ENCODE assay signal across 17 mouse cellular contexts in genomic region chr1:93577861-93578260, GRCm38 (mm10).
DNase-seq lines count a peak whose midpoint lies in the region; ATAC-seq and TF ChIP-seq lines count a peak whose summit lies in the region.
"Had no signal": no experiment of that assay in that cellular context is flagged by ENCODE, and none has a peak within 500 bp of the region (broad histone marks: within the 10 kb centered on the region; RNA-seq: fewer than 3 reads in every experiment).

No protein-coding gene starts in this region.

- H3K4me1 ChIP-seq in cortical plate, adult 2 months (ENCODE audit: control insufficient read depth, insufficient read depth, low read length), result peaks cover 4% of the 10 kb centered on the region
- no peaks in the 10 kb centered on the region for H3K4me1 ChIP-seq in kidney, embryonic 14.5 days (ENCODE audit: control insufficient read depth, insufficient read depth, low read length)
- H3K4me1 ChIP-seq: hindbrain, embryonic 15.5 days; limb, embryonic 12.5 days; liver, embryonic 13.5 days had no signal

- no peak for TF ChIP-seq POLR2A in cortical plate, adult 2 months (IDR thresholded peaks at IDR 0.05; ENCODE audit: extremely low read depth, insufficient read depth, low read length)

- peak; percentile 13 for DNase-seq in A20 (ENCODE audit: low read depth, low spot score)
- peak; percentile 9 to 10 for DNase-seq in layer of hippocampus, postnatal 25 days (ENCODE audit: extremely low spot score in 1 of 2, low spot score in 1 of 2)
- peak; percentile 51 to 62 for DNase-seq in left cerebral cortex, postnatal 36 days (ENCODE audit: low spot score in 2 of 2)
- no peak for DNase-seq in testis, postnatal 14 days (ENCODE audit: low spot score)
- DNase-seq in heart, postnatal 4 days, result no peak
- DNase-seq: cerebellum, adult 9-10 months; embryo, embryonic 11 days; heart, postnatal 14 days; kidney, postnatal 10 days; liver, embryonic 13.5 days; midbrain, embryonic 14.5 days had no signal

- no peak overlapping the region for H3K4me2 ChIP-seq in kidney, embryonic 14.5 days (replicated peaks; ENCODE audit: low read depth, low read length)
- H3K4me2 ChIP-seq: heart, embryonic 11.5 days; hindbrain, embryonic 15.5 days; limb, embryonic 12.5 days; liver, embryonic 13.5 days had no signal

- peaks cover 12% of the 10 kb centered on the region for H3K36me3 ChIP-seq in kidney, embryonic 14.5 days (ENCODE audit: control insufficient read depth, insufficient read depth, low read length)
- H3K36me3 ChIP-seq: liver, embryonic 13.5 days had no signal

- 78% methylated on average over 4 of the region's 4 CpGs for WGBS in kidney, embryonic 14.5 days

- H3K4me3 ChIP-seq in cortical plate, adult 2 months (ENCODE audit: insufficient read depth, low read length), result no peak overlapping the region
- H3K4me3 ChIP-seq in kidney, embryonic 14.5 days (ENCODE audit: low read length), result no peak overlapping the region
- H3K4me3 ChIP-seq: hindbrain, embryonic 15.5 days; limb, embryonic 12.5 days; liver, embryonic 13.5 days had no signal

- no peak for ATAC-seq in kidney, embryonic 14.5 days (ENCODE audit: low FRiP score, low TSS enrichment)
- ATAC-seq: intestine, postnatal 0 days had no signal

- no peaks in the 10 kb centered on the region for H3K9me3 ChIP-seq in kidney, embryonic 14.5 days (ENCODE audit: control insufficient read depth, low read length)
- H3K9me3 ChIP-seq: hindbrain, embryonic 15.5 days; limb, embryonic 12.5 days; liver, embryonic 13.5 days had no signal

- H3K27me3 ChIP-seq in kidney, embryonic 14.5 days (ENCODE audit: control insufficient read depth, insufficient read depth, low read length), result no peaks in the 10 kb centered on the region
- H3K27me3 ChIP-seq: hindbrain, embryonic 15.5 days; limb, embryonic 12.5 days; liver, embryonic 13.5 days had no signal

- no peak for TF ChIP-seq CTCF in cortical plate, adult 2 months (IDR thresholded peaks at IDR 0.05; ENCODE audit: extremely low read depth, insufficient read depth, low read length)

- intact Hi-C loops in left cerebral cortex, postnatal 36 days (cut with DNase I), result no loop called here

- H3K9ac ChIP-seq in kidney, embryonic 14.5 days (ENCODE audit: low read depth, low read length), result no peak overlapping the region
- H3K9ac ChIP-seq: hindbrain, embryonic 15.5 days; limb, embryonic 12.5 days; liver, embryonic 13.5 days had no signal

- peak overlapping the region; percentile 41; the same call in 1 of the 2 replicates for H3K27ac ChIP-seq in cortical plate, adult 2 months (ENCODE audit: insufficient read depth, low read length)
- H3K27ac ChIP-seq in kidney, embryonic 14.5 days (ENCODE audit: low read depth, low read length), result no peak overlapping the region
- H3K27ac ChIP-seq: hindbrain, embryonic 15.5 days; limb, embryonic 12.5 days; liver, embryonic 13.5 days had no signal

Comparison
In these comparisons a context has a peak if more than half of its experiments do, and no peak if none do; other contexts are left out.
1. DNase-seq: peak in A20 (single experiment), layer of hippocampus, postnatal 25 days (2 of 2) and left cerebral cortex, postnatal 36 days (2 of 2); none in testis, postnatal 14 days (single experiment) and heart, postnatal 4 days (single experiment).